Mouse (Mus musculus): ENCODE measurements around the gene Rwdd3.

DNA sequence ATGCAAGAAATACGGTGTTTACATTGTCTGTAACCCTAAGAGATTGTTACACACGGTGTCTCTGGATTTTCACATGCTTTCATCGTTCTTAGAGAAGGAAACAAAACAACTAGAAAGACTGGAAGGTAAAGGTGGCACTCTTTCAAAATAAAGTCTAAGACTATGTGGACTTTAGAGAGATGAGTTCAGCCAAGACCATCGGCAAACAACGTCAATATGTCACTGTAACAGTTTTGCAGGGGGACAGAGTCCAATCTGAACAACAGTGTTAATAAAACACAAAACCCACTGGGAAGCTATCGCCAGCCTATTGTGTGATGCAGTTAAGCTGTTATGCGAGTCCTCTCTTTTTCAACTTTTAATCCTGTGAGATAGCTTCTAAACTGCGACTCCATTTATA is 2.9 kb downstream of the Rwdd3 start:
- TF ChIP-seq CTCF (IDR thresholded peaks at IDR 0.05; ENCODE audit: low read depth, low read length) (no peak), TAL1 (conservative IDR thresholded peaks at IDR 0.05; ENCODE audit: low read depth, low read length) (no peak), GATA2 (IDR thresholded peaks at IDR 0.05; ENCODE audit: borderline replicate concordance, low read depth, low read length) (no peak), POLR2AphosphoS5 (IDR thresholded peaks at IDR 0.05; ENCODE audit: insufficient replicate concordance, low read depth, low read length) (no peak)

Data from G1E (cell line).